Mouse (Mus musculus) heart, postnatal 14 days (tissue): ENCODE data around the gene Il27ra. TPM values are rescaled to one million over a fixed set of nuclear protein-coding genes. Genes with fewer than 3 reads are reported as not detected.

Source experiments
- DNase-seq, 2 experiments: peaks; one replicate each; pipeline ENCODE4 v3.0.0; 2021 to 2022
- intact Hi-C: fragments of 180-260 bp; cut with DNase I; formaldehyde crosslinking; loops from one replicate; pipeline ENCODE4 v1.15.1; 2025
- total RNA-seq, 2 experiments: library from RNA; stranded (reverse); gene quantifications; 2 replicates each; pipeline ENCODE4 v1.2.3; 2021

Gene Il27ra
- total RNA-seq, 2 experiments from 2014 or later, result 4.2 to 5.8 TPM

DNA sequence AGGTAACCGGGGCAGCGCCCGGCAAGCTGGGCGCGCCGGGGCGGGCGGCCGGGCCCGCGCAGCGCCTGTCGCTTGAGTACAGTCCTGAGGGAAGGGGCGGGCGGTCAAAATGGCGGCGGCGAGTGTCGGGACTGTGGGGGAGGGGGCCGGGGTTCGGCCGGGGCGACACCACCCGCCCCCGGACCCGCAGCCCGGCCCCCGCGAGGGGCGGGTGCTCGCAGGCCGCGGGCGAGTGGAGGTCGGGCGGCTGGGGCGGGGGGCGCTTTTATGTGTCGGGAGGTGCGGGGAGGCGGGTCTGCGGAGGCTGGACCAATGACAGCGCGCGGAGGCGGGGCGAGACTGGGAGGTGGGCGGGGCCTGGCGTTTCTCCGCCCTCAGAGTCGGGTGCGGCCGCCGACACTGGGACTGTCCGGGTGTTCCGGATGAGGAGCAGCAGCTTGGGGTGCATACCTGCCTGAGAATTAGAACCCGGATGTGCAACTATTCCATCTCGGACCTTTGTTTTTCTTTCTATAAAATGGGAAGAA, 24.7 kb upstream of the Il27ra start:
- intact Hi-C loops, result no loop called here
- peak; percentile 98 for DNase-seq

DNA sequence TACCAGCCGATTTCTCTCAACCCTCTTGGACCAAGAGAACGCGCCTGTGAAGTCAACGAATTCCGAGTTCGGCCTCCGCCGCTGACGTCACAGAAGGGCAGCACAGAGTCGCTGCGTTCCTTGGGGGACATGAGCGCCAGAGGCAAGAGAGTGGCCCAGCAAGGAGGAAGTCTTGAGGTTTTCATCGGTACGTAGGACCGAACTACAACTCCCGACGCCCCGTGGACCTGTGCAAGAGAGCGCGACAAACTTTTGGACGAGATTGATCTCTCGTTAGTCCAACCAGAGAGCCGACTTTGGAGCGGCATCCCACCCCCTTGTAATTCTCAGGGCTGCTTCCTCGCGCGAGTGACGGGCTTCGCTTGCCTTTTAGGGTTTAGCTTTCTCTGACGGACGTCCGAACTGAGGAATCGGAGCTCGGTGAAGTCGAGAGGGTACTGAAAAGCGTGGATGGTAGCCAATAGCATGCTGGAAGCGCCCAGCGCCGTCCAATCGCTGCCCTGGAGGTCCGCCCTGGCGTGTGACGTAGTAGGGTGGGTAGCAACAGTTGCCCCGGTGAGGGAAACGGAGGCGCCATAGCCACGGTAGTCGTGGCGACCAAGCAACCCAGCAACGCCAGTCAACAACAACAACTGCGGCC, 24.0 kb upstream of the Il27ra start, which contains the start of gene Rfx1:
Gene Rfx1 (plus strand): TSS at position 544 of the 640 bp plus-strand sequence.
- intact Hi-C loops, result no loop called here
- peak; percentile 97 to 99 for DNase-seq

DNA sequence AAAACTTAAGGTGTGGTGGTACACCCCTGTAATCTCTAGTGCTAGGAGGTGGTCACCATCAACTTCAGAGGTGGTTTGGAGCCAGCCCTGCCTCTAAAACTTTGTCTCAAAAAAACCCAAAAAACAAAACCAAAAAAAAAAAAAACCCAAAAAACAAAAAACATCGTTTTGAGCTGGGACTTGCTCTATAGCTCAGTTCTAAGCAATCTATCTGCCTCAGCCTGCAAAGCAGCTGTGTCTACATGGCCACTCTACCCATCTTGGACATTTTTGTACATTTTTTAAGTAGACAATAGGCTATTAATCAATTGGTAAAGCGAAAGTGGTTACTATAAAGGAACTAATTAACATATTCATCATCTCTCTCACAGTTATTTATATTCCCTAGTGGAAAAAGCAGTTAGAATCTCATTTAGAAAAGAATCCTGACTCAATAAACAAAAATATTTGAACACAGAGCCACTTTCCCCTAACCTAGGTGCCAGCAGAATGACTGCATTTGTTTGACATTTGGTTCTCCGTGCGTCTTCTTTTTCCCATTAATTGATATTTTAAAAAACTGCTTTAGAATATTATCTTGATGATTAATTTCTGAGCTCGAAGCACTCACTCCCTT, 23.2 kb upstream of the Il27ra start:
- intact Hi-C loops, result no loop called here

DNA sequence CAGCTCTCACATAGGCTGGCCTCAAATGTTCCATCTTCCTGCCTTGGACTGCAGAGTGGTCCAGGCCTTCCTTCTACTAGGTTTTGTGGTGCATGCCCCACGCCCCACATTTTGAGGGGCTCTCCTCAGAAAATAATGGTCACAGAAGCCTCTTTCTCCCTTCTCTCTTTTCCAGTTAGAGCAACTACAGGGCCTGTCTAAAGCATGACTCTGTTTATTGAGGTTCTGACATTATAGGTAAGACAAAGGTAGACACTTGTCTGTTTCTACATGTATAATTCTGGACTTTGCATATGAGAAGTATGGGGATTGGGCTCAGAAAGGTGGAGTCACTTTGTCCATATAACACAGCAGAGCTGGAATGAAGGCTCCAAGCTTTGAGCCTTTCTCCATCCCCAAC, 22.6 kb upstream of the Il27ra start, which contains the start of gene Gm10643:
Gene Gm10643 (minus strand): TSS at position 101 of the 400 bp plus-strand sequence.
- no peak for DNase-seq
- intact Hi-C loops, result no loop called here

More for the DNA sequence above, 23.2 kb upstream of the Il27ra start:
- no peak for DNase-seq

DNA sequence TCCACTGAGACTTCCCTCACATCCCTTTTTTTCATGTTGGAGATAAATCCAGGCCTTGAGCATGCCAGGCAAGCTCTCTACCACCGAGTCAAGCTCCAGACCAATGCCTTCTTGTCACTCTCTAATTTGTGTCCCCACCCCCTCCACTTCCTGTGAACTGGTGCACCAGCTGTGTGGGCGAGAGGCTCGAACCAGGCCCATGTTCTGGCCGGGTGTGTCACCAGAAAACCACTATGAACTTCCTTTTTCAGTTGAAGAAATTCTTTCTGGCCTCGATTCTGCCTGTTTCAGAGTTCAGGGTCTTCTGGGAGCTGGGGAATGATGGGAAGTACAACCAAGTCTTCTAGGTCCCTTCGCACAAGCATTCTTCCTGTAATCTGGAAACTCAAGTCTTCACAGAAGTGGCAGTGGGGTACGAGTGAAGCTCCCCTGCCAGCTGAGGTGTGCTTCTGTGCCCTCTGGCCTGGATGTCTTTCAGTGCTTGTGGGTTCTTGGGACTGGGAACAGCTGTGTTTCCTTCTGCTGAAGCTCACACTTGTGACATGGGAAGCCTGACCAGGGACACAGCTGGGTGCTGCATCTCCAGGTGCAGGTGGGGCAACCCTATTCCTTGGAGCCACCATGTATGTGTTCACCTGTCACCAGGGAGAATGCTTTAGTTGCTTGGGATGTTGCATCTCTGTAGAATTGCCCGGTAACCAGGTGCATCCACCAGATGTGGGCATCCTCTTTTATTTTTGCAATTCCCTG, 21.6 kb upstream of the Il27ra start:
- intact Hi-C loops, result no loop called here
- no peak for DNase-seq

DNA sequence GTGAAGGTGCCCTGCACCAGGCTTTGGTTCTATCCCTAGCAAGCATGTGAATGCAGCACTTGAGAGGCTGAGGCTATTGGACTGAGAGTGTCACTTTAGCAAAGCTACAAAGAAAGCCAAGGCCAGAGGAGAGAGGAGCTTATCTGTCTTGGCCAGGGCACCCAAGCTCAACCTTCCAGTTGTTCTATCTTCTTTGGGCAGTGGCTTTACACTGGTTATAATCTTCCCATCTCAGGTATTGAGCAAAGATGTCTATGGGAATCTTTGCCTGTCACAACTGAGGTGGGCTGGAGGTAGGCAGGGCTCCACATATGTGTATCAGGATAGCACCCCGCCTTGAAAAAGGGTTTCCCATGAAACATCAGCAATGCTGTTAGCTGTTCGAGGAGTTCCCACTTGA, 17.9 kb upstream of the Il27ra start:
- intact Hi-C loops, result no loop called here
- no peak for DNase-seq

DNA sequence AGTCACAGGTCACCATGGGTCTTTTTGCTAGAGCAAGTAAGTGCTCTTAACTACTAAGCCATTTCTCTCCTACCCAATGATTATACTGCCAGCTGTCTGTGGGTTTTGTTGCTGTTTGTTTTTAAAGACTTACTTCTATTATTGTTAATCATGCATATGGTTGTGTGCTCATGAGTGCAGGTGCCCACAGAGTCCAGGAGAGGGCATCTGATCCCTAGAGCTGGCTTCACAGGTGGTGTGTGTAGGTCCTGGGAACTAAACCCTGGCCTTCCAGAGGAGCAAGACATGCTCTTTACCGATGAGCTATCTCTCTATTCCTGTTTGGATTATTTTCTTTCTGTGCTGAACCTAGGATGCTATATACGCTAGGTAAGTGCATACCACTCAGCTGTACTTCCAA, 16.8 kb upstream of the Il27ra start:
- intact Hi-C loops, result no loop called here

DNA sequence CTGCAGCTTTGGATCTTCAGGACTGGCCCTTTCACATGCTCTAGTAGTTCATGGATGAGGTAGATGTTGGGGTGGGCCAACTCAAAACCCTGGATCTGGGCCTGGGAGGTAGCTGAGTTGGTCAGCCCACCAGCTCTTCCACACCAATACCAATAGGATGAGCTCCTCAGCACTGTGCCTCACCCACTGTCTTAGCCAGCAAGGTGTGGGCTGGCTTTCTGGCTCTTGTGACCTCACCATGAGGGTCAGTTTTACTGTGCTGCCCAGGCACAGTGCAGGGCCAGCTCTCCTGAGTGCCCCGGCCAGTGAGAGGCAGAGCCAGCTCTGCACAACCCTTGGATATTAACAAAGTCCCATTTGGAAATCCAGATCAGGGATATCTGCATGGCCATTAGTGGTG, 15.4 kb upstream of the Il27ra start:
- intact Hi-C loops, result no loop called here
- DNase-seq, result no peak

More for the DNA sequence above, 16.8 kb upstream of the Il27ra start:
- DNase-seq, result no peak

DNA sequence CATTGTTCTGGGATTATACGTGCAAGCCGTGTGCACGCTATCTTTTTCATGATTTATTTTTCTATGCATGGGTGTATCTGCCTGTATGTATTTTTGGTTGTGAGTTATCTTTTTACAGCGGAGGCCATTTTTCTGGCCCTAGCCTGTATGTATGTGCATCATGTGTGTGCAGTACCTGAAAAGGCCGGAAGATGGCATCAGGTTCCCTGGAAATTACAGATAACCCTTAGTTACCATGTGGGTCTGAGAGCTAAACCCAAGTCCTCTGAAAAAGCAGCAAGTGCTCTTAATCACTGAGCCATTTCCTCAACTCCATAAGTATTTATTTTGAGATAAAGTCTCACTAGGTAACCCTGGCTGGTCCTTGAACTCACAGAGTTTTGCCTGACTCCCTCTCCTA, 10.8 kb upstream of the Il27ra start:
- DNase-seq, result no peak
- intact Hi-C loops, result no loop called here

DNA sequence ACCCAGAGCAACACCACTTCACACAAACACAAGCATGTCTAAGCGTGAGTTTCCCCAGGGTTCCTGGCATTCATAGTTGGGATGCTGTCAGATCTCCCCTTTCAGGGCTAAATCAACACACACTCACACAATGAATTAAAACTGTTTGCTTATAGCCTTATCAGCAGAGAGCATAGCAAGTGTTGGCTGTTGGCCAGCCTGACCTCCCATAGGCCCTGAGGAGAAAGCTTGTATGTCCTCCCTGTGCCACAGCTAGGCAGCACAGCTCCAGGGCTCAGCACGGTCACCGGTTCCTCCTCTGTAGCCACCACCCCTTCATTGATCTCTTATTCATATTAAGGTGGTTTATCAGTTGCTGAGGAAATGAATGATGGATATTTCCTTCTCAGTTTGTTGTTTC, 10.4 kb upstream of the Il27ra start:
- DNase-seq, result no peak
- intact Hi-C loops, result no loop called here

DNA sequence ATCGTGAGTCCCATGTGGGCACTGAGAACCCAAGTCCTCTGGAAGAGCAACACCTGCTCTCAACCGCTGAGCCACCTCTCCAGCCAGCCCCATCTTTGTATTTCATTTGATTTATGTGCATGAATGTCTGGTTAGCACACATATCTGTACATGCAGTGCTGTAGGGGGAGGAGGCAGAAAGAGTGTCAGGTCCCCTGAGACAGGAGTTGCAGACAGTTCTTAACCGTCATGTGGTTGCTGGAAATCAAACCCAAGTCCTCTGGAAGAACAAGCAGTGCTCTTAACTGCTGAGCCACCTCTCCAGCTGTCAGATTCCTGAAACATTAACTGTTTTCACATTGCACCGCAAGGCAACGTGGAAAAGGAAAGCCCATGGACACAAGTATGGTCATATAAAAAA, 5.8 kb upstream of the Il27ra start:
- intact Hi-C loops, result no loop called here

DNA sequence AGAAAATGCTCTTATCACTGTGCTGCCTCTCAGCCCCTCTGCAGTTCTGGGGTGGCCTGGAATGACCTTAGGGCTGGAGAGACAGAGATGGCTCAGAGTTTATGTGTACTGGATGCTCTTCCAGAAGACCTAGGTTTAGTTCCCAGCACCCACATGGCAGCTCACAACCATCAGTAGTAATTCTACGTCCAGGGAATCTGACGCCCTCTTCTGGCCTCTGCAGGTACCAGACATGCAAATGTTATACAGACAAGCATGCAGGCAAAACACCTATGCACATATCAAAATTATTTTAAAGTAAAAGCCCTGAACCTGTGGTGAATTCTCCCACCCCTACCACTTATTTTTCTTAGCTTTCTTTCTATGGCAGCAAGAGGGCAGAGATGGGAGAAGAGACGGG, 4.1 kb upstream of the Il27ra start:
- intact Hi-C loops, result no loop called here
- DNase-seq, result no peak

More for the DNA sequence above, 5.8 kb upstream of the Il27ra start:
- DNase-seq, result no peak

DNA sequence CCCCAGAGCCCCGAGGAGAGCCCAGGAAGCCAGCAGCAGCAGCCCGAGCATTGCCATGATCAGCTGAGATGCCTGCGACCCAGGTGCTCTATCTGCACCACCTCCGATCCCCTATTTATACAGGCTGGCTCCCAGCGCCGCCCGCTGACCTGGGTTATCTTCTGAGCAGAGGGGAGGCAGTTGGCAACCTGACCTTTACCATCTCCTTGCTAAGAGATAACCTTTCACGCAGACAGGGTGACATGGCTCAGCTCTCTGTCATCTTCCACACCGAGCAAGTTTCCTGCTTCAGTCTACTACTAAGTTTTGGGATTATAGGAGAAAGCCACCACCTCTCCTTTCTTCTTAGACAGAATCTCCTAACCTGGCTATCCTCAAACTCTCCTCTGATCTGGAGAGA, 2.5 kb upstream of the Il27ra start, which contains the start of gene Rln3:
Gene Rln3 (minus strand): TSS at position 101 of the 400 bp plus-strand sequence.
- intact Hi-C loops, result loop anchor here (5.0 kb wide), 1 partner anchor 62 kb away; no protein-coding TSS in a partner anchor
- no peak for DNase-seq

DNA sequence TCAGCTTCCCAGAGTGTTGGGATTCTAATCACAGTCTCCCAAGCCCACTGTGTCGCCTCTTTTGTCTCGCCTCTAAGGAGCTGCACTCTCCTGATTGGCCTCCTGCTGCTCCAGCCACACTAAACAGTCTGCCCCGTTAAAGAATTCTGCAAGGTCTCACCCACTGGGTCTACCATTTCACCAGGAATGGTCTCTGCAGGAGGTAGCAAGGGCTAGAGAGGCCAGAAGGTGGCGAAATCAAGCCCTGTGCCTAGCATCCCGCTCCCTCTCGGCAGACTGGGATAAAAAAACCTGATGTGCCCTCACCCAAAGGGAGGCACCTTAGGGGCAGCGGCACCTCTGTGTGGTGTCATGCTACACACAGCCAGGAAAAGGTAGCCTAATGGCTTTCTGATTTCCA, 1.7 kb upstream of the Il27ra start:
- intact Hi-C loops, result loop anchor here (5.0 kb wide), 1 partner anchor 63 kb away; no protein-coding TSS in a partner anchor
- no peak for DNase-seq

DNA sequence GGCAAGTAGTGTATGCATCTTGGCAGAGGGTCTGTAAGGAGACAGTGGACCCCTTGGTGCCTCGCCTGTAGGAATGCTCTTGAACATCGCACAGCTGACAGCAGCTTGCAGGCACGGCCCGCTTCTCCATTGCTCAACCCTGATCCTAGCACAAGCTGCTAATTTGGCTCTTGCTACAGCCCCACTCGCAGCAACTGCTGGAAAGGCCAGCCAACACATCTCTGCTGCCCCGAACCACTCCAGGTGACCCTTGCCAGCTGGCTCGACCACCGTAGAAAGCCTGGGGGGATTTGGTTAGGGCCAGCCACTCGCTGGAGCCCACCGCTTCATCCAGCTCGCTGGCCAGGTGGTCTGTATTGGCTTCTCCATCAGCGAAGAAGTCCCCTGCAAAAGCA, 556 bp upstream of the Il27ra start:
- intact Hi-C loops, result loop anchor here (5.0 kb wide), 1 partner anchor 64 kb away; no protein-coding TSS in a partner anchor
- DNase-seq, result peak; percentile 47 to 51

DNA sequence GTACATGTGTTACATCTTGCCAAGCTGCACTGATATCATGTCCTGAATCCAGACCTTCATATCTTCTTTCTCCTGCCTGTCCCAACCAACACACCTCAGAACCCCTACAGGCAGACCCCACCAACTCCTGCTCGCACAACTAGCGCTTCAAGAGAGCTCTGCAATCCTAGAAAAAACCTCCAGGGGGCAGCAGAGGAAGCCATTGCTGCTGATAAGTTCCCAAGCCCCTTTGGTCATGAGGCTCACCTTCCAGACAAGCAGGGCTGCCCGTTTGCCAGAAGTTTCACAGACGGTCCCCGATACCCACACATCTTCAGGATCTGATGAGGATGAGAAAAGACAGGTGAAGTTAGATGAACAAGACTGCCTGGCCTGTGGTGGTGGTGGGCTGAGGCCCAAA, 3.3 kb downstream of the Il27ra start:
- intact Hi-C loops, result loop anchor here (1.0 to 5.0 kb wide), 2 partner anchors 246 to 318 kb away; no protein-coding TSS in a partner anchor

DNA sequence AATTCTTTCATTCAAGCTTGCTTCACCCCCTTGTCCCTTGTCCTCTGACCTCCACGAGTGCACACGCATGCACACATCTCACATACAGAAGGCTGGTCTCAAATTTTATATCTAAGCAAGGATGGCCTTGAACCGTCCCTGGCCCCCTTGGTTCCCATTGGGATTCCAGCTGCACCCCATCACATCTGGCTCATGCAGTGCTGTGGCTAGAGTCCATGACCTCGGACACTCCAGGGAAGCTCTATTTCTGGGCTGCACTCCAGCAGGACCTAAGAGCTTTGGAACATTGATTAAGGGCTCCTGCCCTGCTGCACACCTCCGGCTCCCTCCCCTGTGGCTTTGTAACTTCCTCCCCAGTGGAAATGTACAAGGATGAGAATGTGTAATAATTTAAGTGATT, 4.4 kb downstream of the Il27ra start:
- DNase-seq, result peak; percentile 53 to 68
- intact Hi-C loops, result loop anchor here (5.0 kb wide), 1 partner anchor 319 kb away; no protein-coding TSS in a partner anchor

More for the DNA sequence above, 3.3 kb downstream of the Il27ra start:
- peak; percentile 76 to 85 for DNase-seq

DNA sequence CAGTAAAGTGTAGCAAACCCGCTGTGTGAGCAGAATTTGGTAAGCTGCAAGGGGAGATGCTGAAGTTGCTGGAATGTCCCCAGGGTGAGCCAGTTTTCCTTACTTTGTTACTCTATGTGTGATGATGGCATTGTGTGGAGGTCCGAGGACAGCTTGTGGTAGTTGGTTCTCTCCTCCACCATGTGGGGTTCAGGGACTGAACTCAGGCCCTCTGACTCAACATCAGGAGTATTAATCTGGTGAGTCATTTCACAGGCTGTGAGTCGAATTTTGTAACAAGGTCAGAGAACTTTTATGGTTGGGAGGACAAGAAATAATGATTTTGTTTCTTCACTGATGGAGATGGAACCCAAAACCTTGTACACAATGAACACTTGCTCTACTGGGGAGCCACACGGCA, 9.6 kb downstream of the Il27ra start:
- intact Hi-C loops, result no loop called here

DNA sequence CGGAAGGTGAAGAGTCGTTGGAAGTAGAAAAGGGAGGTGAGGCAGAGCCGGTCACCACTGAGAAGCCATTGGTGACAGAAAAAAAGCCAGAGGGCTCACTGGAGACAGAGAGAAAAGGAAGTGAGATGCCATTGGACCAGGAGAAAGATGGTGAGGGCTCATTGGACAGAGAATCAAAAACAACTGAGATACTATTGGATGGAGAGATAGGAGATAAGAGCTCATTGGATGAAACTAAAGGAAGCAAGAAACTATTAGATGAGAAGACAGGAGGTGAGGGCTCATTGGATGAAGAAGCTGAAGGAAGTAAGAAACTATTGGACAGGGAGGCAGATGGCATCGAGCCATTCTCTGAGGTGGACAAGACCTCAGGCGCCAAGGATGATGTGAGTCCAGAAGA, 13.1 kb downstream of the Il27ra start:
- intact Hi-C loops, result no loop called here
- DNase-seq, result no peak

More for the DNA sequence above, 9.6 kb downstream of the Il27ra start:
- DNase-seq, result no peak

DNA sequence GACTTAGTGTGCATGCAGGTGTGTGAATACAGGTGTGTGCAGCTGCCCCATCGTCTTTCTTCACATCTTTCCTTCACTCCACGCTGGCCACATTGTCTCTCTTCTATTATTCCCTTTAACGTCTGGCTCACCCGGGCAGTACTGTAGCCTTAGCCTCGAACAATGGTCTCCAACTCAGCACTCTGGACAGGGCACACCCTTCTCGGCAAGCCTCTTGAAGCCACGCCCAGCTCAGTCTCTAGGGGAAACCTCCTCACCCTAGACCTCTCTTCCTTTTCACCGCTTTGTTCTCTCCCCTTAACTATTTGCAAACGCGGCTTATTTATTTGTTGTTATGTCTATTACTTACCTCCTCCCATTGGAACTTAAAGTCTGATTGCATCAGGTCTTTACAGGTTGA, 14.9 kb downstream of the Il27ra start:
- intact Hi-C loops, result no loop called here
- DNase-seq, result no peak

DNA sequence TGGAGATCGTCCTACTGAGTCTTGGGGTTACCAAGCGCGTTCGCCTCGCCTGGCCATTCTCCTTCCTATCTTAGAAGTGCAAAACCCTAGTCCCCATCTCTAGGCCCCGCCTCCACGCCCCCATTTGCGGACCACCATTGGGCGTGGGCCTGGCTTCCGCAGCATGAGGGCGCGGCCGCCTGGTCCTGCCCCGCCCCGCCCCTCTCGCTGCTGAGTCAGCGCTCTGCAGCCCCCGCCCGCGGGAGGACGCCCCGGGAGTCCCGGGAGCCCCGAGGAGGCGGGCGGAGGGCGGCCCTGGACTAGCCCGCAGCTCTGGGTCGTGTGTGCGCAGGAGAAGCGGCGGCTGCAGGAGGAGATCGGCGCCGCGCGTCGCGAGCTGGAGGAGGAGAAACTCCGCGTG, 16.5 kb downstream of the Il27ra start:
- DNase-seq, result peak; percentile 61 to 66
- intact Hi-C loops, result no loop called here
